Mouse (Mus musculus) limb, embryonic 14.5 days (tissue): Measurements from ENCODE around the gene Gmnc. TPM values are rescaled to one million over a fixed set of nuclear protein-coding genes. Genes with fewer than 3 reads are reported as not detected.

Experiments
- ATAC-seq: fragments of 200-750 bp; cut with Nextera tagmentation; 2 replicates; pipeline ENCODE4 v1.8.0; 2017; ENCODE audit warnings: low read depth, moderate number of reproducible peaks, moderate TSS enrichment; ENCODE audit not compliant: low FRiP score
- DNase-seq: peaks from one replicate; pipeline ENCODE4 v3.0.0-alpha.2; 2015; ENCODE audit warnings: low spot score
- H3K27ac ChIP-seq: fragments of 300-500 bp; sonication (generic); replicated peaks from 2 replicates; pipeline ENCODE4 v1.5.1; 2014; ENCODE audit warnings: low read depth, mild to moderate bottlenecking, low read length, moderate library complexity, mixed read lengths
- H3K27me3 ChIP-seq: fragments of 300-500 bp; sonication (generic); 2 replicates; pipeline ENCODE4 v1.6.1; 2014; ENCODE audit warnings: low read length, mixed read lengths; ENCODE audit not compliant: control insufficient read depth, insufficient read depth
- H3K36me3 ChIP-seq: fragments of 300-500 bp; sonication (generic); 2 replicates; pipeline ENCODE4 v1.6.1; 2014; ENCODE audit warnings: mild to moderate bottlenecking, low read length, moderate library complexity, mixed read lengths; ENCODE audit not compliant: control insufficient read depth, insufficient read depth
- H3K4me1 ChIP-seq: fragments of 300-500 bp; sonication (generic); 2 replicates; pipeline ENCODE4 v1.6.1; 2014; ENCODE audit warnings: antibody characterized with exemption, low read length, mixed read lengths; ENCODE audit not compliant: control insufficient read depth, insufficient read depth
- H3K4me2 ChIP-seq: fragments of 300-500 bp; sonication (generic); replicated peaks from 2 replicates; pipeline ENCODE4 v1.6.1; 2014; ENCODE audit warnings: low read depth, mild to moderate bottlenecking, low read length, moderate library complexity; ENCODE audit not compliant: severe bottlenecking
- H3K4me3 ChIP-seq: fragments of 300-500 bp; sonication (generic); replicated peaks from 2 replicates; pipeline ENCODE4 v1.5.1; 2014; ENCODE audit warnings: low read length
- H3K9ac ChIP-seq: fragments of 300-500 bp; sonication (generic); 2 replicates; pipeline ENCODE4 v1.6.1; 2014; ENCODE audit warnings: mild to moderate bottlenecking, low read depth, low read length, moderate library complexity; ENCODE audit not compliant: severe bottlenecking
- H3K9me3 ChIP-seq: fragments of 300-500 bp; sonication (generic); 2 replicates; pipeline ENCODE4 v1.6.1; 2016; ENCODE audit warnings: low read length; ENCODE audit not compliant: control insufficient read depth
- POLR2A ChIP-seq: fragments of 200-500 bp; IDR thresholded peaks from 2 replicates; pipeline ENCODE4 v1.8.0; 2012; ENCODE audit warnings: inconsistent platforms, mild to moderate bottlenecking, moderate library complexity, borderline replicate concordance; ENCODE audit not compliant: insufficient read depth, insufficient read length; ENCODE audit errors: extremely low read depth
- WGBS: fragments of 180-500 bp; shearing (Covaris S2); extraction: QIAGEN DNeasy Blood & Tissue Kit; methylation state at CpG from one replicate; pipeline ENCODE4 v1.1.7; 2014; 5-methylcytosine and 5-hydroxymethylcytosine counted together
- polyA plus RNA-seq, 2 experiments: library from polyadenylated mRNA; depleted of rRNA in 1 of 2; stranded (reverse) in 1 of 2; unstranded in 1 of 2; fragments of >200 nt; fragmentation: Nextera tagmentation in 1 of 2; extraction: Ambion mirVana in 1 of 2; gene quantifications; 2 replicates each; pipeline versions ENCODE4 v1.2.1 to v1.2.3; 2012 to 2014

The Gmnc gene
- polyA plus RNA-seq, 2 experiments, result 0.25 to 0.43 TPM

DNA sequence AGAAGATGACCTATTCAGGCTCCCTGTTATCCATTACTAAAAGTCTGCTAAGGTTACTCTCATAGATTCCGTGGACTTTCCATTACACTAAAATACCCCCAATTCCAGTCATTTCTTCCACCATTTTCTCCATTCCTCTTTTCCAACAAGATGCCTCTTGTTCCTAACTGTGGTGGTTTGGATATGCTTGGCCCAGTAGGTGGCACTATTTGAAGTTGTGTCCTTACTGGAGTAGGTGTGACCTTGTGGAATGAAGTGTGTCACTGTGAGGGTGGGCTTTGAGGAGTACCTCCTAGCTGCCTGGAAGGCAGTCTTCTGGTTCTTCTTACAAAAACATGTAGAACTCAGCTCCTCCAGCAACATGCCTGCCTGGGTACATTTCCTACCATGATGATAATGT, 11.3 kb upstream of the Gmnc start:
- TF ChIP-seq POLR2A, result no peak
- Histone ChIP-seq H3K27ac (no peak overlapping the region), H3K4me3 (no peak overlapping the region), H3K9me3 (no peaks in the 10 kb centered on the region), H3K4me2 (no peak overlapping the region), H3K27me3 (no peaks in the 10 kb centered on the region), H3K9ac (no peak overlapping the region), H3K4me1 (no peaks in the 10 kb centered on the region), H3K36me3 (no peaks in the 10 kb centered on the region)
- 82% methylated on average over 1 of the region's 1 CpGs for WGBS
- ATAC-seq, result no peak
- DNase-seq, result no peak

DNA sequence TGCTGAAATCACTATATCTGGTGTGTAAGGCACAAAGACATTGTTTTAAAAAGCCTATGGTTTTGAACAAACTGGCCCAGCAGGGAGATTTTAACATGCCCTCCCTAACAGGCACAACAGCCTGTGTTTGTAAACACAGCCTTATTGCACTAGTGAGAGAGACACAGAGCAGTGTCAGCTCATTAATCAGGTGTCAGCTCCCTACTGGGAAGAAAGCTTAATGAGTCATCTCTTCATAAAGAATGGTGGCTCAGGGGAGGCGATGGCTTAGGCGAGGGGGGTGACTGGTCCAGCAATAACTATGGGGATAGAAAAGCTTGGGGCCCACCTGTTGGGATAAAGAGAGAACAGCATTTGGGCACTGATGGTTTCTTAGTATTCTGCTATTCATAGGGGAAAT, 8.1 kb upstream of the Gmnc start:
- no peaks in the 10 kb centered on the region for H3K36me3 ChIP-seq
- no peak for TF ChIP-seq POLR2A
- H3K4me3 ChIP-seq, result no peak overlapping the region
- H3K27ac ChIP-seq, result no peak overlapping the region
- 10% methylated on average over 2 of the region's 2 CpGs for WGBS
- H3K4me1 ChIP-seq, result no peaks in the 10 kb centered on the region
- no peaks in the 10 kb centered on the region for H3K27me3 ChIP-seq
- no peaks in the 10 kb centered on the region for H3K9me3 ChIP-seq
- ATAC-seq, result no peak
- no peak overlapping the region for H3K9ac ChIP-seq
- H3K4me2 ChIP-seq, result no peak overlapping the region
- DNase-seq, result no peak

DNA sequence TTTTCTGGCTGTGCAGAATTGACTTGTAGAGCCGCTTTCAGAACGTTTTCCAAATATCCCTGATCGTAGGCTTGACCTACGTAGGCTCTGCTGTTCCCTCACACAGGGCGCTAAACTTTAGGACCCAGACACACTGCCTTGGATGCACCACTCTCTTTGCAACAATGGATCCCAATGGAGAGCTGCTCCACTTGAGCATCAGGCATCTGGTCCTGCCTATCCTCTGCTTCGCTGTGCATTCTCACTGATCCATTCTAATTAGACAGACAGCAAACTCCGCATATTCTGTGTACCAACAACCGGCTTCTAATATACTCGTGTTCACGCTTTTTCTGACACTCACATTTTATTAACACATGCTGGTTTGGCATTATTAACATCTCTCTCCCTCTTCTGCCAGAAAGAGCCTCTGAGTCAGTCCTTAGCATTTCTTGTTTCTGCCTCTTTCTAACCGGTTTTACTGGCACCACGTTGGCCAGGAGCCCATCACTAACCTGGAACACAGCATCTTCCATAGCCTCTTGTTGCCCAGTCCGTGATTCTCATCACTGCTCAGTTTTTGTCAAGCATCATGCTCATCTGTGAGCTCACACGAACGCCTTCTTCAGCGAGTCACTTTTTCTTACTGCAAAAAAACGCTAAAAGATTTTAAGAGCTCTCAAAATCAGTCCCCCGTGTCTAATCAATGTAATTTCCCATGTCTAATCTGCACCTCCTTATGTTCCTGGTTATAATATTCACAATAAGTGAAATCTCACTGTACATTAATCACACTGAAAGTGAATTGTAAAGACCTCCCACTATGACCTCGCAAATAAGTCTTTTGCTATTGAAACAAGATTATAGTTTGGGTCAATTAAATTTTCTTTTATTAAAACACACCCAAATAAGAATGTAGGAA, 1.8 kb downstream of the Gmnc start:
- TF ChIP-seq POLR2A, result no peak
- Histone ChIP-seq H3K27me3 (no peaks in the 10 kb centered on the region), H3K9me3 (no peaks in the 10 kb centered on the region), H3K4me3 (no peak overlapping the region), H3K27ac (no peak overlapping the region), H3K4me1 (peaks cover 9% of the 10 kb centered on the region), H3K36me3 (no peaks in the 10 kb centered on the region), H3K9ac (no peak overlapping the region), H3K4me2 (no peak overlapping the region)
- ATAC-seq (no peak), DNase-seq (no peak)
- WGBS, result 53% methylated on average over 19 of the region's 19 CpGs

DNA sequence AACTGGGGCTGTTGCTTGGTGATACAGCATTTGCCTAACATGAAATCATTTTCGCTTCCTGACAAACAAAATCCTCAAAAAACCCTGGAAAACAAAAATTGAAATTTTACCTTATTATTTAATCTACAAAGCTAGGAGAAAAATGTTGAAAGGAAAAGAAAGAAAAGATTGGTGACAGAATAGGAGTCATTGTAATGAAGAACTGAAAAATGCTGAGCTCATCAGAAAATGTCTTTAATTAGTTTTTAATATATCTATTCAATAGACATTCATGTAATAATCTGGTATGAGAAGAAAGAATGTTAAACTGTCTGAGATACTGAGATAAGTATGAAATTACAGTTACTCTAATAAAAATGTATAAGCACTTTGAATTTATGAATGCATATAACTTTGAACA, 3.3 kb downstream of the Gmnc start:
- no peak for TF ChIP-seq POLR2A
- ATAC-seq (no peak), DNase-seq (no peak)
- H3K9ac ChIP-seq, result no peak overlapping the region
- no peaks in the 10 kb centered on the region for H3K36me3 ChIP-seq
- H3K27ac ChIP-seq, result no peak overlapping the region
- WGBS, result 88% methylated on average over 1 of the region's 1 CpGs
- peaks cover 9% of the 10 kb centered on the region for H3K4me1 ChIP-seq
- no peak overlapping the region for H3K4me2 ChIP-seq
- no peak overlapping the region for H3K4me3 ChIP-seq
- H3K27me3 ChIP-seq, result no peaks in the 10 kb centered on the region
- H3K9me3 ChIP-seq, result no peaks in the 10 kb centered on the region

DNA sequence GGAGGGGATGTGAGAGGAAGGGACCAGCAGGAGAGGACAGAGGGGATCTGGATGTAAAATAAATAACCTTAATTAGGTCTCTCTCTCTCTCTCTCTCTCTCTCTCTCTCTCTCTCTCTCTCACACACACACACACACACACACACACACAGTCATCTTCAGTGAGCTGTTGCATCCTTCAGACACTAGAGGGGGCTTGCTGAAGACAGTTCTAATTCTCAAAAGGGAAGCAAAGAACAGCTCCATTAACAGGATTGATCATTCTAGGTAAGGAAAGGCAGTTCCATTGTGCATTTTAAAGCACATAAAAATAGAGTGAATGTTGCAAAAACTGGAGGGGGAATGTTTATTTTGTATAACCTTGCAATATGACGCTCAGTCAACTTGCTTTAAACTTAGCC, 5.7 kb downstream of the Gmnc start:
- H3K36me3 ChIP-seq, result no peaks in the 10 kb centered on the region
- no peak overlapping the region for H3K4me3 ChIP-seq
- H3K4me1 ChIP-seq, result peaks cover 3% of the 10 kb centered on the region; the same call in 1 of the 2 replicates
- TF ChIP-seq POLR2A, result no peak
- no peak overlapping the region for H3K9ac ChIP-seq
- H3K27me3 ChIP-seq, result no peaks in the 10 kb centered on the region
- ATAC-seq (no peak), DNase-seq (no peak)
- 74% methylated on average over 1 of the region's 1 CpGs for WGBS
- H3K9me3 ChIP-seq, result no peaks in the 10 kb centered on the region
- H3K4me2 ChIP-seq, result no peak overlapping the region
- H3K27ac ChIP-seq, result no peak overlapping the region
